Mouse (Mus musculus) kidney, embryonic 15.5 days (tissue): ENCODE results near the gene Dgkd. TPM values are rescaled to one million over a fixed set of nuclear protein-coding genes. Genes with fewer than 3 reads are reported as not detected.
A peak's percentile ranks its signal among the peaks of the same experiment; 100 is the strongest.

ENCODE experiments used
- ATAC-seq: fragments of 200-750 bp; cut with Nextera tagmentation; replicated peaks from 2 replicates; pipeline ENCODE4 v1.8.0; 2017; ENCODE audit warnings: moderate TSS enrichment; ENCODE audit not compliant: low FRiP score
- H3K27ac ChIP-seq: fragments of 300-500 bp; sonication (generic); 2 replicates; pipeline ENCODE4 v1.5.1; 2015; ENCODE audit warnings: mild to moderate bottlenecking, inconsistent platforms
- H3K27me3 ChIP-seq: fragments of 300-500 bp; sonication (generic); 2 replicates; pipeline ENCODE4 v1.6.1; 2015; ENCODE audit warnings: inconsistent platforms
- H3K36me3 ChIP-seq: fragments of 300-500 bp; sonication (generic); 2 replicates; pipeline ENCODE4 v1.6.1; 2015; ENCODE audit warnings: inconsistent platforms
- H3K4me1 ChIP-seq: fragments of 300-500 bp; sonication (generic); 2 replicates; pipeline ENCODE4 v1.6.1; 2015; ENCODE audit warnings: inconsistent platforms
- H3K4me2 ChIP-seq: fragments of 300-500 bp; sonication (generic); 2 replicates; pipeline ENCODE4 v1.6.1; 2015; ENCODE audit warnings: moderate library complexity, mild to moderate bottlenecking, inconsistent platforms
- H3K4me3 ChIP-seq: fragments of 300-500 bp; sonication (generic); replicated peaks from 2 replicates; pipeline ENCODE4 v1.5.1; 2015; ENCODE audit warnings: mild to moderate bottlenecking, inconsistent platforms
- H3K9ac ChIP-seq: fragments of 300-500 bp; sonication (generic); 2 replicates; pipeline ENCODE4 v1.6.1; 2015; ENCODE audit warnings: mild to moderate bottlenecking, inconsistent platforms
- H3K9me3 ChIP-seq: fragments of 300-500 bp; sonication (generic); replicated peaks from 2 replicates; pipeline ENCODE4 v1.6.1; 2016; ENCODE audit warnings: inconsistent platforms
- WGBS: fragments of 180-500 bp; shearing (Covaris S2); methylation state at CpG from one replicate; pipeline ENCODE4 v1.1.7; 2015; ENCODE audit warnings: mixed read lengths; 5-methylcytosine and 5-hydroxymethylcytosine counted together
- polyA plus RNA-seq: library from polyadenylated mRNA; unstranded; fragments of >200 nt; fragmentation: Nextera tagmentation; extraction: Ambion mirVana; gene quantifications from 2 replicates; pipeline ENCODE4 v1.2.1, GENCODE M21; 2015

Dgkd gene
- polyA plus RNA-seq, 1 experiment from 2014 or later: 33.6 TPM

- peaks cover 41% of the 10 kb centered on the region for H3K4me1 ChIP-seq
- 0 out of 2 replicates have a peak overlapping the region, but pooled peaks have one; percentile 52 for H3K27ac ChIP-seq
- H3K9ac ChIP-seq: peak overlapping the region; percentile 86
- WGBS: 54% methylated on average over 5 of the region's 5 CpGs
- peak overlapping the region; percentile 98 for H3K4me3 ChIP-seq
- no peak for ATAC-seq
- no peaks in the 10 kb centered on the region for H3K9me3 ChIP-seq
- no peaks in the 10 kb centered on the region for H3K27me3 ChIP-seq
- H3K4me2 ChIP-seq: peak overlapping the region; percentile 93
- H3K36me3 ChIP-seq: no peaks in the 10 kb centered on the region
Observed at GRCm38 (mm10) chr1:87852081-87852790, 851 bp upstream of the Dgkd start.

GRCm38 (mm10) chr1:87853601-87854361 lies 694 bp downstream of the Dgkd start:
- Histone ChIP-seq H3K27me3 (no peaks in the 10 kb centered on the region), H3K4me2 (peak overlapping the region; percentile 93), H3K36me3 (no peaks in the 10 kb centered on the region), H3K9ac (peak overlapping the region; percentile 86), H3K9me3 (no peaks in the 10 kb centered on the region), H3K27ac (peak overlapping the region; percentile 78), H3K4me3 (peak overlapping the region; percentile 98), H3K4me1 (peaks cover 27% of the 10 kb centered on the region)
- peak; percentile 71 for ATAC-seq
- under 1% methylated on average over 29 of the region's 48 CpGs for WGBS

- H3K4me2 ChIP-seq: peak overlapping the region; percentile 93
- H3K27me3 ChIP-seq: no peaks in the 10 kb centered on the region
- no peak for ATAC-seq
- no peaks in the 10 kb centered on the region for H3K9me3 ChIP-seq
- H3K4me3 ChIP-seq: peak overlapping the region; percentile 98
- WGBS: 7% methylated on average over 6 of the region's 6 CpGs
- peaks cover 26% of the 10 kb centered on the region for H3K4me1 ChIP-seq
- no peaks in the 10 kb centered on the region for H3K36me3 ChIP-seq
- peak overlapping the region; percentile 86 for H3K9ac ChIP-seq
- H3K27ac ChIP-seq: no peak overlapping the region
Observed at GRCm38 (mm10) chr1:87854411-87854810, 1.3 kb downstream of the Dgkd start.

GRCm38 (mm10) chr1:87854851-87855251 lies 1.8 kb downstream of the Dgkd start:
- Histone ChIP-seq H3K27ac (no peak overlapping the region), H3K4me1 (peaks cover 24% of the 10 kb centered on the region), H3K4me2 (peak overlapping the region; percentile 93), H3K27me3 (no peaks in the 10 kb centered on the region), H3K4me3 (peak overlapping the region; percentile 21; the same call in 1 of the 2 replicates), H3K9ac (no peak overlapping the region), H3K36me3 (no peaks in the 10 kb centered on the region), H3K9me3 (no peaks in the 10 kb centered on the region)
- no peak for ATAC-seq
- 26% methylated on average over 2 of the region's 2 CpGs for WGBS

- H3K27ac ChIP-seq: no peak overlapping the region
- no peaks in the 10 kb centered on the region for H3K27me3 ChIP-seq
- H3K4me3 ChIP-seq: no peak overlapping the region
- H3K9me3 ChIP-seq: no peaks in the 10 kb centered on the region
- H3K36me3 ChIP-seq: no peaks in the 10 kb centered on the region
- H3K4me2 ChIP-seq: peak overlapping the region; percentile 93; the same call in 1 of the 2 replicates
- no peak overlapping the region for H3K9ac ChIP-seq
- ATAC-seq: no peak
- 79% methylated on average over 1 of the region's 1 CpGs for WGBS
- H3K4me1 ChIP-seq: peaks cover 24% of the 10 kb centered on the region
Observed at GRCm38 (mm10) chr1:87855522-87855921, 2.4 kb downstream of the Dgkd start.

GRCm38 (mm10) chr1:87856823-87857222 lies 3.7 kb downstream of the Dgkd start:
- Histone ChIP-seq H3K27me3 (no peaks in the 10 kb centered on the region), H3K27ac (no peak overlapping the region), H3K36me3 (no peaks in the 10 kb centered on the region), H3K4me2 (no peak overlapping the region), H3K9me3 (no peaks in the 10 kb centered on the region), H3K4me3 (no peak overlapping the region), H3K4me1 (peaks cover 25% of the 10 kb centered on the region), H3K9ac (no peak overlapping the region)
- no peak for ATAC-seq
- WGBS: 79% methylated on average over 3 of the region's 3 CpGs

GRCm38 (mm10) chr1:87858031-87858430 lies 4.9 kb downstream of the Dgkd start:
- ATAC-seq: no peak

GRCm38 (mm10) chr1:87858529-87858928 lies 5.4 kb downstream of the Dgkd start:
- Histone ChIP-seq H3K4me1 (peaks cover 26% of the 10 kb centered on the region), H3K27ac (no peak overlapping the region), H3K27me3 (no peaks in the 10 kb centered on the region), H3K4me3 (no peak overlapping the region), H3K9ac (no peak overlapping the region), H3K9me3 (no peaks in the 10 kb centered on the region), H3K36me3 (no peaks in the 10 kb centered on the region), H3K4me2 (no peak overlapping the region)
- ATAC-seq: no peak
- WGBS: 94% methylated on average over 2 of the region's 2 CpGs

More at GRCm38 (mm10) chr1:87858031-87858430, 4.9 kb downstream of the Dgkd start:
- no peaks in the 10 kb centered on the region for H3K36me3 ChIP-seq
- H3K4me1 ChIP-seq: peaks cover 26% of the 10 kb centered on the region
- H3K9ac ChIP-seq: no peak overlapping the region
- H3K4me3 ChIP-seq: no peak overlapping the region
- 94% methylated on average over 1 of the region's 1 CpGs for WGBS
- H3K9me3 ChIP-seq: no peaks in the 10 kb centered on the region
- H3K27me3 ChIP-seq: no peaks in the 10 kb centered on the region
- H3K4me2 ChIP-seq: no peak overlapping the region
- H3K27ac ChIP-seq: no peak overlapping the region

GRCm38 (mm10) chr1:87863602-87864001 lies 10.5 kb downstream of the Dgkd start:
- ATAC-seq: no peak
- H3K27ac ChIP-seq: no peak overlapping the region
- H3K9ac ChIP-seq: no peak overlapping the region
- no peaks in the 10 kb centered on the region for H3K27me3 ChIP-seq
- H3K4me2 ChIP-seq: no peak overlapping the region
- no peaks in the 10 kb centered on the region for H3K9me3 ChIP-seq
- H3K4me1 ChIP-seq: peaks cover 8% of the 10 kb centered on the region; the same call in 1 of the 2 replicates
- 79% methylated on average over 3 of the region's 3 CpGs for WGBS
- H3K4me3 ChIP-seq: no peak overlapping the region
- no peaks in the 10 kb centered on the region for H3K36me3 ChIP-seq

GRCm38 (mm10) chr1:87864889-87865288 lies 11.8 kb downstream of the Dgkd start:
- Histone ChIP-seq H3K9ac (no peak overlapping the region), H3K27ac (no peak overlapping the region), H3K4me2 (no peak overlapping the region), H3K4me3 (no peak overlapping the region), H3K9me3 (no peaks in the 10 kb centered on the region), H3K36me3 (no peaks in the 10 kb centered on the region), H3K4me1 (peaks cover 8% of the 10 kb centered on the region; the same call in 1 of the 2 replicates), H3K27me3 (no peaks in the 10 kb centered on the region)
- no peak for ATAC-seq

GRCm38 (mm10) chr1:87866672-87867071 lies 13.6 kb downstream of the Dgkd start:
- Histone ChIP-seq H3K36me3 (no peaks in the 10 kb centered on the region), H3K9ac (no peak overlapping the region), H3K4me1 (peaks cover 21% of the 10 kb centered on the region), H3K4me3 (no peak overlapping the region), H3K27ac (no peak overlapping the region), H3K4me2 (no peak overlapping the region), H3K9me3 (no peaks in the 10 kb centered on the region), H3K27me3 (no peaks in the 10 kb centered on the region)
- WGBS: 89% methylated on average over 1 of the region's 1 CpGs
- no peak for ATAC-seq

GRCm38 (mm10) chr1:87871546-87871945 lies 18.5 kb downstream of the Dgkd start:
- Histone ChIP-seq H3K27me3 (no peaks in the 10 kb centered on the region), H3K9ac (no peak overlapping the region), H3K36me3 (no peaks in the 10 kb centered on the region), H3K27ac (0 out of 2 replicates have a peak overlapping the region, but pooled peaks have one; percentile 35), H3K4me2 (no peak overlapping the region), H3K4me1 (peaks cover 18% of the 10 kb centered on the region), H3K4me3 (no peak overlapping the region), H3K9me3 (no peaks in the 10 kb centered on the region)
- no peak for ATAC-seq
